Mouse (Mus musculus) G1E (cell line): Measurements from ENCODE around the gene Slc25a26. TPM values are rescaled to one million over a fixed set of nuclear protein-coding genes. Genes with fewer than 3 reads are reported as not detected.

Experiments
- ATAC-seq: 2 replicates; pipeline ENCODE4 v1.8.0; 2016; ENCODE audit warnings: mild to moderate bottlenecking; ENCODE audit not compliant: insufficient number of reproducible peaks, poor library complexity, low FRiP score, severe bottlenecking; ENCODE audit errors: extremely low read depth
- DNase-seq: peaks from one replicate; pipeline ENCODE4 v3.0.0; 2012; ENCODE audit warnings: low spot score
- H3K27me3 ChIP-seq: 2 replicates; pipeline ENCODE4 v1.6.1; 2012; ENCODE audit warnings: mild to moderate bottlenecking, low read length, inconsistent platforms; ENCODE audit not compliant: insufficient read depth
- H3K36me3 ChIP-seq: replicated peaks from 2 replicates; pipeline ENCODE3; 2012; ENCODE audit warnings: mild to moderate bottlenecking, inconsistent platforms
- H3K4me1 ChIP-seq: 2 replicates; pipeline ENCODE4 v1.6.1; 2012; ENCODE audit warnings: low read depth, low read length, inconsistent platforms, mixed read lengths; ENCODE audit not compliant: insufficient read depth
- H3K4me3 ChIP-seq: 2 replicates; pipeline ENCODE4 v1.5.1; 2012; ENCODE audit warnings: low read depth, mild to moderate bottlenecking, inconsistent platforms, low read length, moderate library complexity, mixed read lengths
- H3K9me3 ChIP-seq: replicated peaks from 2 replicates; pipeline ENCODE4 v1.6.1; 2012; ENCODE audit warnings: inconsistent platforms
- CTCF ChIP-seq: IDR thresholded peaks from 2 replicates; pipeline ENCODE4 v1.5.1; 2012; ENCODE audit warnings: low read depth, low read length, inconsistent platforms, mixed read lengths
- GATA1 ChIP-seq: IDR thresholded peaks from 2 replicates; pipeline ENCODE4 v1.6.1; 2012; ENCODE audit warnings: borderline replicate concordance, low read length, inconsistent platforms, mixed read lengths
- GATA2 ChIP-seq: IDR thresholded peaks from 2 replicates; pipeline ENCODE4 v1.6.1; 2012; ENCODE audit warnings: low read depth, low read length, inconsistent platforms, borderline replicate concordance
- POLR2AphosphoS5 ChIP-seq: IDR thresholded peaks from 2 replicates; pipeline ENCODE4 v1.6.1; 2012; ENCODE audit warnings: low read depth, low read length, inconsistent platforms; ENCODE audit not compliant: insufficient replicate concordance
- TAL1 ChIP-seq: conservative IDR thresholded peaks from 2 replicates; pipeline ENCODE4 v1.6.1; 2012; ENCODE audit warnings: low read depth, low read length, inconsistent platforms, mixed read lengths
- polyA plus RNA-seq: library from polyadenylated mRNA; stranded (reverse); fragments of >175 nt; gene quantifications from 2 replicates; pipeline ENCODE4 v1.2.3, GENCODE M21; 2012
- total RNA-seq, 2 experiments: library from RNA; stranded (forward) in 1 of 2; stranded (reverse) in 1 of 2; fragments of 200-1000 nt in 1 of 2; fragments of >200 nt in 1 of 2; fragmentation: Nextera tagmentation in 1 of 2; gene quantifications; 2 replicates each; pipeline ENCODE4 v1.2.3; 2014 to 2017

Gene Slc25a26
- total and polyA plus RNA-seq, 3 experiments, result 3.3 to 11.8 (median 7.0) TPM

- TF ChIP-seq POLR2AphosphoS5 (no peak), GATA2 (no peak), GATA1 (no peak), CTCF (no peak), TAL1 (no peak)
- DNase-seq (no peak), ATAC-seq (no peak)
- Histone ChIP-seq H3K4me3 (no peak overlapping the region), H3K27me3 (peaks cover 12% of the 10 kb centered on the region; the same call in 1 of the 2 replicates), H3K9me3 (no peaks in the 10 kb centered on the region), H3K36me3 (peaks cover 98% of the 10 kb centered on the region), H3K4me1 (no peaks in the 10 kb centered on the region)
Measured at GRCm38 (mm10) chr6:94620287-94620686, 120.2 kb downstream of the Slc25a26 start.

DNA sequence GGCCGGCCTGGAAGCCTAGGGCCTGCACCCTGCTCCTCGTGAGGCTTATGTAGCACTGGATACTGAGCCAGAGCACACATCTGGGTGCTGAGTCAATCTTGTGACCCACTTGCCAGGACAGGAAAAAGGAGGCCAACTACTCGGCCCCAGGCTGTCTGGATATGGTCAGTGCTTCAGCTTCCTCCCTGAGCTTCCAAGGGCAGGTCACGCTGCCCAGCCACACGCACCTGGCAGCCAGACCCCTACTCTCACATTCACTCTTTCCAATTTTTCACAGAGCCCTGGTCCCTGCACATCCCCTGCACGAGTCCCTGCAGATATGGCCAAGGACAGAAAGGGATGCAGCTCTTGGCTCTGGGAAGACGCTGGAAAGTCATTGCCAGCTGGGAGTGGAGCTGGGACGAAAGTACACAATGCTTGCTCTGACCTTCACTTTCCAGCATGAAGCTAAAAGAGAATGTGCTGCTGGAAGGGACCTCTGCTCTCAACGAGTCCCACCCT is 120.7 kb downstream of the Slc25a26 start:
- Histone ChIP-seq H3K4me3 (no peak overlapping the region), H3K9me3 (no peaks in the 10 kb centered on the region), H3K36me3 (peaks cover 98% of the 10 kb centered on the region), H3K27me3 (peaks cover 12% of the 10 kb centered on the region; the same call in 1 of the 2 replicates), H3K4me1 (no peaks in the 10 kb centered on the region)
- no peak for TF ChIP-seq CTCF
- TF ChIP-seq POLR2AphosphoS5, result no peak
- no peak for TF ChIP-seq GATA1
- no peak for TF ChIP-seq GATA2
- TF ChIP-seq TAL1, result no peak
- ATAC-seq (no peak), DNase-seq (no peak)

- Histone ChIP-seq H3K4me3 (no peak overlapping the region), H3K4me1 (no peaks in the 10 kb centered on the region; the same call in none of the 2 replicates), H3K36me3 (peaks cover 97% of the 10 kb centered on the region), H3K9me3 (no peaks in the 10 kb centered on the region), H3K27me3 (peaks cover 16% of the 10 kb centered on the region; the same call in 1 of the 2 replicates)
- ATAC-seq (no peak; the same call in 1 of the 2 replicates), DNase-seq (peak; percentile 40)
- TF ChIP-seq CTCF (peak; percentile 57), GATA1 (no peak), TAL1 (no peak), POLR2AphosphoS5 (no peak)
Measured at GRCm38 (mm10) chr6:94622983-94623382, 122.9 kb downstream of the Slc25a26 start.

DNA sequence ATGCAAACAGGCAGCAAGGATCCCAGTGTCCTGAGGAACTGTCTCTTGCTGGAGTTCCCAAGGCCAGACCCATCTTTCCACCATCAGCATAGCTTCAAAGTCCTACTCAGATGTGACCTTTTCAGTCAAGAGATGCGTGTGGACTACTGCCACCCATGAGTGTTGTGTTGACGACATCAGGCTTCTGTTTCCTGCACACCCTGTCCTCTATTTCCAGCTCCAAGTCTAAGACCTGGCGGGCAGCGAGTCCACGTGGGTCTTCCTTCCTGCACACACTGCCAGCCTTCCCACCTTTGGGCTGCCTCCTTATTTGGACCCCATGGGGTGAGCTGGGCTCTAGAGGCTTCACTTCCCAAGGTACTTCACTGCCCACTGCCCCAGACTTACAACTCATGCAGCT is 124.4 kb downstream of the Slc25a26 start:
- Histone ChIP-seq H3K9me3 (no peaks in the 10 kb centered on the region), H3K4me3 (no peak overlapping the region), H3K36me3 (peaks cover 95% of the 10 kb centered on the region), H3K4me1 (no peaks in the 10 kb centered on the region; the same call in none of the 2 replicates), H3K27me3 (peaks cover 16% of the 10 kb centered on the region; the same call in 1 of the 2 replicates)
- no peak for ATAC-seq
- no peak for DNase-seq
- TF ChIP-seq CTCF, result no peak
- TF ChIP-seq GATA1, result no peak
- no peak for TF ChIP-seq GATA2
- TF ChIP-seq TAL1, result no peak
- TF ChIP-seq POLR2AphosphoS5, result no peak

GRCm38 (mm10) chr6:94625896-94626295 is 125.8 kb downstream of the Slc25a26 start:
- Histone ChIP-seq H3K36me3 (peaks cover 95% of the 10 kb centered on the region), H3K4me1 (no peaks in the 10 kb centered on the region; the same call in none of the 2 replicates), H3K4me3 (no peak overlapping the region), H3K27me3 (peaks cover 15% of the 10 kb centered on the region), H3K9me3 (no peaks in the 10 kb centered on the region)
- DNase-seq, result no peak
- no peak for TF ChIP-seq CTCF
- TF ChIP-seq GATA1, result no peak
- no peak for TF ChIP-seq POLR2AphosphoS5
- TF ChIP-seq GATA2, result no peak
- no peak for TF ChIP-seq TAL1
- ATAC-seq, result no peak

GRCm38 (mm10) chr6:94626807-94627206 is 126.7 kb downstream of the Slc25a26 start:
- ATAC-seq, result no peak
- H3K4me3 ChIP-seq, result no peak overlapping the region

More at GRCm38 (mm10) chr6:94626807-94627206, 126.7 kb downstream of the Slc25a26 start:
- Histone ChIP-seq H3K9me3 (no peaks in the 10 kb centered on the region), H3K4me1 (no peaks in the 10 kb centered on the region; the same call in none of the 2 replicates), H3K27me3 (peaks cover 11% of the 10 kb centered on the region), H3K36me3 (peaks cover 89% of the 10 kb centered on the region)
- no peak for DNase-seq
- TF ChIP-seq TAL1, result no peak
- no peak for TF ChIP-seq GATA2
- no peak for TF ChIP-seq GATA1
- no peak for TF ChIP-seq CTCF
- TF ChIP-seq POLR2AphosphoS5, result no peak
